In genomic region chr5:72699500-72699818, GRCm38 (mm10) we compare ENCODE assay signal across 20 mouse cellular contexts. TPM values are rescaled to one million over a fixed set of nuclear protein-coding genes. Genes with fewer than 3 reads are reported as not detected.
DNase-seq lines count a peak whose midpoint lies in the region; ATAC-seq lines count a peak whose summit lies in the region.
"Had no signal": no experiment of that assay in that cellular context is flagged by ENCODE, and none has a peak within 500 bp of the region (broad histone marks: within the 10 kb centered on the region; RNA-seq: fewer than 3 reads in every experiment).

No protein-coding gene starts in this region.

- peak; percentile 10; the same call in 1 of the 2 replicates for ATAC-seq in forebrain, embryonic 14.5 days
- ATAC-seq in forebrain, embryonic 13.5 days, result no peak
- ATAC-seq in hindbrain, embryonic 16.5 days, result peak; percentile 69
- ATAC-seq in hindbrain, embryonic 14.5 days (ENCODE audit: low FRiP score), result no peak
- peak; percentile 70 for ATAC-seq in midbrain, embryonic 16.5 days
- ATAC-seq in limb, embryonic 15.5 days (ENCODE audit: insufficient number of reproducible peaks, low FRiP score, low TSS enrichment, low read depth), result no peak
- ATAC-seq: liver, postnatal 0 days had no signal

- peak; percentile 56 for DNase-seq in forebrain, embryonic 14.5 days (ENCODE audit: low spot score)
- no peak for DNase-seq in hindbrain, embryonic 14.5 days (ENCODE audit: low spot score)
- no peak for DNase-seq in midbrain, embryonic 10.5 days (ENCODE audit: low spot score)
- DNase-seq in right cerebral cortex, adult 18-20 months, result no peak
- DNase-seq: gastrocnemius, postnatal 10 days; heart, adult 2 months; kidney, adult 2 months; kidney, postnatal 14 days; liver; liver, postnatal 0 days; right cerebral cortex, postnatal 14 days; thymus, postnatal 4 days had no signal

- no peaks in the 10 kb centered on the region for H3K27me3 ChIP-seq in forebrain, embryonic 14.5 days (replicated peaks; ENCODE audit: control insufficient read depth, insufficient read depth, low read length)
- no peaks in the 10 kb centered on the region for H3K27me3 ChIP-seq in forebrain, embryonic 13.5 days
- no peaks in the 10 kb centered on the region for H3K27me3 ChIP-seq in hindbrain, embryonic 16.5 days (replicated peaks; ENCODE audit: control insufficient read depth, insufficient read depth, low read length)
- H3K27me3 ChIP-seq in hindbrain, embryonic 14.5 days (ENCODE audit: control insufficient read depth, insufficient read depth, low read length), result no peaks in the 10 kb centered on the region
- H3K27me3 ChIP-seq in midbrain, embryonic 16.5 days (ENCODE audit: control insufficient read depth, insufficient read depth, low read depth, low read length), result no peaks in the 10 kb centered on the region
- H3K27me3 ChIP-seq in midbrain, embryonic 10.5 days (ENCODE audit: low read depth, poor library complexity, severe bottlenecking), result no peaks in the 10 kb centered on the region
- no peaks in the 10 kb centered on the region for H3K27me3 ChIP-seq in limb, embryonic 15.5 days
- H3K27me3 ChIP-seq: CH12.LX; hindbrain, embryonic 12.5 days had no signal

- no peak overlapping the region for H3K9ac ChIP-seq in forebrain, embryonic 14.5 days (ENCODE audit: low read length)
- no peak overlapping the region for H3K9ac ChIP-seq in forebrain, embryonic 13.5 days
- no peak overlapping the region for H3K9ac ChIP-seq in hindbrain, embryonic 16.5 days (ENCODE audit: low read depth, low read length)
- no peak overlapping the region for H3K9ac ChIP-seq in hindbrain, embryonic 14.5 days
- no peak overlapping the region for H3K9ac ChIP-seq in midbrain, embryonic 16.5 days (ENCODE audit: low read depth, low read length)
- H3K9ac ChIP-seq in limb, embryonic 15.5 days, result no peak overlapping the region
- H3K9ac ChIP-seq: hindbrain, embryonic 12.5 days; liver, postnatal 0 days had no signal

- no peak overlapping the region for H3K4me2 ChIP-seq in forebrain, embryonic 14.5 days (ENCODE audit: low read length)
- H3K4me2 ChIP-seq in forebrain, embryonic 13.5 days, result no peak overlapping the region
- no peak overlapping the region for H3K4me2 ChIP-seq in hindbrain, embryonic 16.5 days (ENCODE audit: low read length)
- no peak overlapping the region for H3K4me2 ChIP-seq in hindbrain, embryonic 14.5 days (replicated peaks)
- H3K4me2 ChIP-seq in midbrain, embryonic 16.5 days (ENCODE audit: low read length), result no peak overlapping the region
- H3K4me2 ChIP-seq in limb, embryonic 15.5 days, result no peak overlapping the region
- H3K4me2 ChIP-seq: hindbrain, embryonic 12.5 days had no signal

- H3K27ac ChIP-seq in forebrain, embryonic 14.5 days (ENCODE audit: low read depth, low read length), result no peak overlapping the region
- no peak overlapping the region for H3K27ac ChIP-seq in forebrain, embryonic 13.5 days
- H3K27ac ChIP-seq in hindbrain, embryonic 16.5 days (ENCODE audit: low read depth, low read length), result no peak overlapping the region; the same call in 1 of the 2 replicates
- no peak overlapping the region for H3K27ac ChIP-seq in hindbrain, embryonic 14.5 days
- no peak overlapping the region for H3K27ac ChIP-seq in midbrain, embryonic 16.5 days (ENCODE audit: low read length)
- no peak overlapping the region for H3K27ac ChIP-seq in midbrain, embryonic 10.5 days (replicated peaks)
- peak overlapping the region; percentile 2; the same call in 1 of the 2 replicates for H3K27ac ChIP-seq in limb, embryonic 15.5 days
- H3K27ac ChIP-seq: heart, adult 2 months; hindbrain, embryonic 12.5 days had no signal

- WGBS in forebrain, embryonic 14.5 days, result 14% methylated on average over 2 of the region's 2 CpGs
- 7% methylated on average over 2 of the region's 2 CpGs for WGBS in forebrain, embryonic 13.5 days
- WGBS in hindbrain, embryonic 16.5 days, result 56% methylated on average over 2 of the region's 2 CpGs
- 53% methylated on average over 2 of the region's 2 CpGs for WGBS in hindbrain, embryonic 14.5 days
- WGBS in midbrain, embryonic 16.5 days, result 24% methylated on average over 2 of the region's 2 CpGs
- WGBS in midbrain, embryonic 10.5 days, result 29% methylated on average over 2 of the region's 2 CpGs
- 23% methylated on average over 2 of the region's 2 CpGs for WGBS in limb, embryonic 15.5 days

- H3K4me1 ChIP-seq in forebrain, embryonic 14.5 days (ENCODE audit: control insufficient read depth, insufficient read depth, low read length), result no peaks in the 10 kb centered on the region; the same call in 1 of the 2 replicates
- H3K4me1 ChIP-seq in forebrain, embryonic 13.5 days, result peaks cover 16% of the 10 kb centered on the region; the same call in 1 of the 2 replicates
- peaks cover 10% of the 10 kb centered on the region for H3K4me1 ChIP-seq in hindbrain, embryonic 16.5 days (ENCODE audit: control insufficient read depth, insufficient read depth, low read depth, low read length)
- no peaks in the 10 kb centered on the region for H3K4me1 ChIP-seq in hindbrain, embryonic 14.5 days (replicated peaks; ENCODE audit: control insufficient read depth, insufficient read depth, low read length)
- peaks cover 10% of the 10 kb centered on the region for H3K4me1 ChIP-seq in midbrain, embryonic 16.5 days (ENCODE audit: control insufficient read depth, insufficient read depth, low read length)
- H3K4me1 ChIP-seq in midbrain, embryonic 10.5 days, result peaks cover 17% of the 10 kb centered on the region
- H3K4me1 ChIP-seq in limb, embryonic 15.5 days, result 0 out of 2 replicates have a peak, but pooled peaks cover 11% of the 10 kb centered on the region

- no peak overlapping the region for H3K4me3 ChIP-seq in forebrain, embryonic 14.5 days (ENCODE audit: low read depth, low read length)
- no peak overlapping the region for H3K4me3 ChIP-seq in forebrain, embryonic 13.5 days
- H3K4me3 ChIP-seq in hindbrain, embryonic 16.5 days (ENCODE audit: low read length), result no peak overlapping the region
- no peak overlapping the region for H3K4me3 ChIP-seq in hindbrain, embryonic 14.5 days (replicated peaks; ENCODE audit: low read length)
- no peak overlapping the region for H3K4me3 ChIP-seq in midbrain, embryonic 16.5 days (ENCODE audit: low read depth, low read length)
- H3K4me3 ChIP-seq in midbrain, embryonic 10.5 days, result no peak overlapping the region
- no peak overlapping the region for H3K4me3 ChIP-seq in limb, embryonic 15.5 days
- H3K4me3 ChIP-seq: heart, adult 2 months; hindbrain, embryonic 12.5 days had no signal

- no peaks in the 10 kb centered on the region for H3K36me3 ChIP-seq in forebrain, embryonic 14.5 days (ENCODE audit: control insufficient read depth, insufficient read depth, low read length)
- H3K36me3 ChIP-seq in forebrain, embryonic 13.5 days (ENCODE audit: poor library complexity, severe bottlenecking), result no peaks in the 10 kb centered on the region
- no peaks in the 10 kb centered on the region for H3K36me3 ChIP-seq in hindbrain, embryonic 16.5 days (ENCODE audit: control insufficient read depth, insufficient read depth, low read length)
- no peaks in the 10 kb centered on the region for H3K36me3 ChIP-seq in hindbrain, embryonic 14.5 days (replicated peaks; ENCODE audit: control insufficient read depth, insufficient read depth)
- no peaks in the 10 kb centered on the region for H3K36me3 ChIP-seq in midbrain, embryonic 16.5 days (ENCODE audit: control insufficient read depth, insufficient read depth, low read length)
- no peaks in the 10 kb centered on the region for H3K36me3 ChIP-seq in midbrain, embryonic 10.5 days
- H3K36me3 ChIP-seq in limb, embryonic 15.5 days, result no peaks in the 10 kb centered on the region
- H3K36me3 ChIP-seq: hindbrain, embryonic 12.5 days had no signal

- no peaks in the 10 kb centered on the region for H3K9me3 ChIP-seq in forebrain, embryonic 14.5 days (replicated peaks; ENCODE audit: control insufficient read depth, low read length)
- H3K9me3 ChIP-seq in forebrain, embryonic 13.5 days (replicated peaks), result no peaks in the 10 kb centered on the region
- H3K9me3 ChIP-seq in hindbrain, embryonic 16.5 days (ENCODE audit: control insufficient read depth, low read length), result no peaks in the 10 kb centered on the region
- H3K9me3 ChIP-seq in hindbrain, embryonic 14.5 days (ENCODE audit: control insufficient read depth, low read length), result no peaks in the 10 kb centered on the region
- no peaks in the 10 kb centered on the region for H3K9me3 ChIP-seq in midbrain, embryonic 16.5 days (replicated peaks; ENCODE audit: control insufficient read depth, low read length, poor library complexity, severe bottlenecking)
- H3K9me3 ChIP-seq in midbrain, embryonic 10.5 days (replicated peaks), result no peaks in the 10 kb centered on the region; the same call in 1 of the 2 replicates
- no peaks in the 10 kb centered on the region for H3K9me3 ChIP-seq in limb, embryonic 15.5 days

RNA-seq across cellular contexts. Expression of gene Nipal1, which starts 51.9 kb away (rescaled TPM):
- 0.32 and 0.68 TPM in 2 replicates for polyA plus RNA-seq in forebrain, embryonic 14.5 days (2014; fragmentation: Nextera tagmentation; extraction: Ambion mirVana)
- polyA plus RNA-seq in forebrain, embryonic 13.5 days (2015; fragmentation: Nextera tagmentation; extraction: Ambion mirVana), result 0.36 and 1.4 TPM in 2 replicates
- polyA plus RNA-seq in hindbrain, embryonic 16.5 days (2015; fragmentation: Nextera tagmentation; extraction: Ambion mirVana), result 0.64 and 1.9 TPM in 2 replicates
- polyA plus RNA-seq in hindbrain, embryonic 14.5 days (2014; fragmentation: Nextera tagmentation; extraction: Ambion mirVana), result 0.76 and 0.93 TPM in 2 replicates
- 0.54 and 0.70 TPM in 2 replicates for polyA plus RNA-seq in midbrain, embryonic 16.5 days (2015; fragmentation: Nextera tagmentation; extraction: Ambion mirVana)
- polyA plus RNA-seq in midbrain, embryonic 10.5 days (2016; fragmentation: Nextera tagmentation; extraction: Ambion mirVana), result 0.48 and 0.51 TPM in 2 replicates
- 24.8 and 27.7 TPM in 2 replicates for polyA plus RNA-seq in limb, embryonic 15.5 days (2015; fragmentation: Nextera tagmentation; extraction: Ambion mirVana)
- polyA plus RNA-seq: heart, adult 2 months; heart, postnatal 0 days had no signal

RNA-seq across cellular contexts. Expression of gene Txk, which starts 53.1 kb away (rescaled TPM):
- not detected in 2 replicates for polyA plus RNA-seq in forebrain, embryonic 14.5 days (2014; fragmentation: Nextera tagmentation; extraction: Ambion mirVana)
- 0.08 TPM in 1 of 2 replicates, not detected in the other for polyA plus RNA-seq in forebrain, embryonic 13.5 days (2015; fragmentation: Nextera tagmentation; extraction: Ambion mirVana)
- polyA plus RNA-seq in hindbrain, embryonic 16.5 days (2015; fragmentation: Nextera tagmentation; extraction: Ambion mirVana), result 0.22 and 0.23 TPM in 2 replicates
- polyA plus RNA-seq in hindbrain, embryonic 14.5 days (2014; fragmentation: Nextera tagmentation; extraction: Ambion mirVana), result 0.14 and 0.23 TPM in 2 replicates
- polyA plus RNA-seq in midbrain, embryonic 16.5 days (2015; fragmentation: Nextera tagmentation; extraction: Ambion mirVana), result 0.19 TPM in 1 of 2 replicates, not detected in the other
- polyA plus RNA-seq in midbrain, embryonic 10.5 days (2016; fragmentation: Nextera tagmentation; extraction: Ambion mirVana), result 0.06 TPM in 1 of 2 replicates, not detected in the other
- 0.20 and 0.30 TPM in 2 replicates for polyA plus RNA-seq in limb, embryonic 15.5 days (2015; fragmentation: Nextera tagmentation; extraction: Ambion mirVana)
- polyA plus RNA-seq: heart, postnatal 0 days; hindbrain, embryonic 12.5 days had no signal

RNA-seq across cellular contexts. Expression of gene Cnga1, which starts 55.4 kb away (rescaled TPM):
- not detected in 2 replicates for polyA plus RNA-seq in forebrain, embryonic 14.5 days (2014; fragmentation: Nextera tagmentation; extraction: Ambion mirVana)
- polyA plus RNA-seq in forebrain, embryonic 13.5 days (2015; fragmentation: Nextera tagmentation; extraction: Ambion mirVana), result not detected in 2 replicates
- polyA plus RNA-seq in hindbrain, embryonic 16.5 days (2015; fragmentation: Nextera tagmentation; extraction: Ambion mirVana), result not detected in 2 replicates
- polyA plus RNA-seq in hindbrain, embryonic 14.5 days (2014; fragmentation: Nextera tagmentation; extraction: Ambion mirVana), result not detected in 2 replicates
- not detected in 2 replicates for polyA plus RNA-seq in midbrain, embryonic 16.5 days (2015; fragmentation: Nextera tagmentation; extraction: Ambion mirVana)
- not detected in 2 replicates for polyA plus RNA-seq in midbrain, embryonic 10.5 days (2016; fragmentation: Nextera tagmentation; extraction: Ambion mirVana)
- polyA plus RNA-seq in limb, embryonic 15.5 days (2015; fragmentation: Nextera tagmentation; extraction: Ambion mirVana), result not detected in 2 replicates
- polyA plus RNA-seq: embryonic facial prominence, embryonic 11.5 days; heart, adult 2 months; heart, postnatal 0 days; hindbrain, embryonic 12.5 days; kidney, adult 2 months; liver, postnatal 0 days had no signal

Comparison
In these comparisons a context has a peak if more than half of its experiments do, and no peak if none do; other contexts are left out.
1. ATAC-seq: peak in forebrain, embryonic 14.5 days (single experiment), hindbrain, embryonic 16.5 days (single experiment) and midbrain, embryonic 16.5 days (single experiment); none in forebrain, embryonic 13.5 days (single experiment), hindbrain, embryonic 14.5 days (single experiment) and limb, embryonic 15.5 days (single experiment).